Mouse (Mus musculus) cerebellum, adult 2 months (tissue): ENCODE measurements at regions not wholly inside any gene's neighbourhood (a gene's known extent, or its start where the extent isn't known, plus 50 kb on each side); places are given as distances from the start of the nearest gene placed in this dataset.

Experiments used
- CTCF ChIP-seq: fragments of 200-500 bp; IDR thresholded peaks from 2 replicates; pipeline ENCODE4 v1.5.1; 2011; ENCODE audit warnings: low read depth, mild to moderate bottlenecking, control low read depth, low read length, moderate library complexity, borderline replicate concordance; ENCODE audit not compliant: insufficient read depth
- POLR2A ChIP-seq: fragments of 200-500 bp; IDR thresholded peaks from 2 replicates; pipeline ENCODE4 v1.6.1; 2011; ENCODE audit warnings: low read length, control low read depth, borderline replicate concordance; ENCODE audit not compliant: insufficient read depth

DNA sequence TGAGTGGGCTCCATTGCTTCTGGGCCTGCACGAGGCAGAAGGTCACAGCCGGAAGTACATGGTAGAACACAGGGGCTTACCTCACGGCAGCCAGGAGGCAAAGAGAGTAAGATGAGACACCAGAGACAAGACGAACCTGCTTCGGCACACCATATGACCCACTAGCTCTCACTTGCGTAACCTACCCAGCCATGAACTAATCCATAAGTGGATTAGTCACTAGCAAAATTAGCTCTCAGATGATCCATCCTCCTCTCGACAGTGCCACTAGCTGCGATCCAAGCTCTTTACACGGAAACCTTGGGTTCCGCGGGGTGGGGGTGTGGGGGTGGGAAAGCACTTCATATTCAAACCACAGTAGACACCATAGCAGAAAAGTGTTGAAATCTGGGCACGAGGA lies 79.0 kb downstream of the Cd2 start:
- TF ChIP-seq POLR2A (no peak), CTCF (no peak)
